Mouse (Mus musculus): ENCODE results near the gene Pik3r3.

DNA sequence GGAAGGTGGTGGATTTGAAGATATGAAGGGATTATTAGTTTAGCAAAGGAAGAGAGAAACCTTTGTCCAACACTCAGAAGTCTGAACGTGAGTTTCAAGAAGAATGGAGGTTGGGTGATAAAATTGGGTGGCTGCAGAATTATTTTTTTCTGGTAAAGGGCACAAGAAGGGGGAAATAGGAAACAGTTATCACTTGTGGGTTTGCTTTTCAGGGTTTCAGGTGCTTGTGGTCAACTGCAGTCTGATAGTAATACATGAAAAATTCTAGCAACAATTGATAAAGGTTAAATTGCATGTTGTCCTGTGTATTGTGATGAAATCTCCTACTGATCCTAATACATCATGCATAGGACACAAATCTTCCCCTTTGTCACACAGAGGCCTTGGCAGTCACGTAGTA lies 22.8 kb downstream of the Pik3r3 start:
- TF ChIP-seq CHD2 (IDR thresholded peaks at IDR 0.05; ENCODE audit: low read depth, low read length) (no peak), ZC3H11A (IDR thresholded peaks at IDR 0.05; ENCODE audit: borderline replicate concordance, low read depth, low read length) (no peak), MAFK (IDR thresholded peaks at IDR 0.05; ENCODE audit: insufficient read depth, low read depth, low read length) (no peak)

All from ES-E14 (cell line).